Mouse (Mus musculus): ENCODE measurements around the gene Mgst3. TPM values are rescaled to one million over a fixed set of nuclear protein-coding genes. Genes with fewer than 3 reads are reported as not detected.

Gene Mgst3
- polyA plus RNA-seq, 2 experiments, result 45.7 to 59.6 TPM

GRCm38 (mm10) chr1:167369905-167370304, 23.7 kb downstream of the Mgst3 start:
- H3K27me3 ChIP-seq (ENCODE audit: control insufficient read depth, insufficient read depth, low read length), result no peaks in the 10 kb centered on the region
- no peak for TF ChIP-seq POLR2A (IDR thresholded peaks at IDR 0.05; ENCODE audit: borderline replicate concordance, extremely low read depth, insufficient read depth, insufficient read length)
- no peak overlapping the region for H3K4me3 ChIP-seq (replicated peaks; ENCODE audit: low read length)
- WGBS, result 9% methylated on average over 7 of the region's 7 CpGs
- no peak overlapping the region for H3K9ac ChIP-seq (ENCODE audit: low read depth, low read length, severe bottlenecking)
- H3K36me3 ChIP-seq (ENCODE audit: control insufficient read depth, insufficient read depth, low read length), result peaks cover 33% of the 10 kb centered on the region
- H3K9me3 ChIP-seq (ENCODE audit: control insufficient read depth, low read length), result no peaks in the 10 kb centered on the region
- DNase-seq (ENCODE audit: low spot score), result peak; percentile 90
- peak; percentile 53; the same call in 1 of the 2 replicates for ATAC-seq (ENCODE audit: low FRiP score, low read depth)
- no peaks in the 10 kb centered on the region for H3K4me1 ChIP-seq (ENCODE audit: control insufficient read depth, insufficient read depth, low read length)
- no peak overlapping the region for H3K4me2 ChIP-seq (replicated peaks; ENCODE audit: low read depth, low read length, severe bottlenecking)
- no peak overlapping the region for H3K27ac ChIP-seq (replicated peaks; ENCODE audit: low read depth, low read length)

- DNase-seq (ENCODE audit: low spot score) (no peak), ATAC-seq (ENCODE audit: low FRiP score, low read depth) (no peak)
- Histone ChIP-seq H3K27me3 (ENCODE audit: control insufficient read depth, insufficient read depth, low read length) (no peaks in the 10 kb centered on the region), H3K4me1 (ENCODE audit: control insufficient read depth, insufficient read depth, low read length) (no peaks in the 10 kb centered on the region), H3K36me3 (ENCODE audit: control insufficient read depth, insufficient read depth, low read length) (peaks cover 43% of the 10 kb centered on the region), H3K4me3 (replicated peaks; ENCODE audit: low read length) (no peak overlapping the region), H3K27ac (replicated peaks; ENCODE audit: low read depth, low read length) (no peak overlapping the region), H3K9me3 (ENCODE audit: control insufficient read depth, low read length) (no peaks in the 10 kb centered on the region), H3K9ac (ENCODE audit: low read depth, low read length, severe bottlenecking) (no peak overlapping the region), H3K4me2 (replicated peaks; ENCODE audit: low read depth, low read length, severe bottlenecking) (no peak overlapping the region)
- no peak for TF ChIP-seq POLR2A (IDR thresholded peaks at IDR 0.05; ENCODE audit: borderline replicate concordance, extremely low read depth, insufficient read depth, insufficient read length)
- 80% methylated on average over 7 of the region's 7 CpGs for whole genome bisulfite sequencing
Observed at GRCm38 (mm10) chr1:167368513-167368912, 25.1 kb downstream of the Mgst3 start.

- no peak for TF ChIP-seq POLR2A (IDR thresholded peaks at IDR 0.05; ENCODE audit: borderline replicate concordance, extremely low read depth, insufficient read depth, insufficient read length)
Observed at GRCm38 (mm10) chr1:167368018-167368417, 25.6 kb downstream of the Mgst3 start.

GRCm38 (mm10) chr1:167366621-167367020, 27.0 kb downstream of the Mgst3 start:
- H3K4me3 ChIP-seq (replicated peaks; ENCODE audit: low read length), result no peak overlapping the region
- H3K4me2 ChIP-seq (replicated peaks; ENCODE audit: low read depth, low read length, severe bottlenecking), result no peak overlapping the region
- no peaks in the 10 kb centered on the region for H3K27me3 ChIP-seq (ENCODE audit: control insufficient read depth, insufficient read depth, low read length)
- no peak for TF ChIP-seq POLR2A (IDR thresholded peaks at IDR 0.05; ENCODE audit: borderline replicate concordance, extremely low read depth, insufficient read depth, insufficient read length)
- DNase-seq (ENCODE audit: low spot score), result no peak
- H3K4me1 ChIP-seq (ENCODE audit: control insufficient read depth, insufficient read depth, low read length), result no peaks in the 10 kb centered on the region
- WGBS, result 87% methylated on average over 6 of the region's 6 CpGs
- H3K9me3 ChIP-seq (ENCODE audit: control insufficient read depth, low read length), result no peaks in the 10 kb centered on the region
- H3K27ac ChIP-seq (replicated peaks; ENCODE audit: low read depth, low read length), result no peak overlapping the region
- peaks cover 43% of the 10 kb centered on the region for H3K36me3 ChIP-seq (ENCODE audit: control insufficient read depth, insufficient read depth, low read length)
- no peak for ATAC-seq (ENCODE audit: low FRiP score, low read depth)
- H3K9ac ChIP-seq (ENCODE audit: low read depth, low read length, severe bottlenecking), result no peak overlapping the region

More at GRCm38 (mm10) chr1:167368018-167368417, 25.6 kb downstream of the Mgst3 start:
- Histone ChIP-seq H3K4me2 (replicated peaks; ENCODE audit: low read depth, low read length, severe bottlenecking) (no peak overlapping the region), H3K9me3 (ENCODE audit: control insufficient read depth, low read length) (no peaks in the 10 kb centered on the region), H3K9ac (ENCODE audit: low read depth, low read length, severe bottlenecking) (no peak overlapping the region), H3K27ac (replicated peaks; ENCODE audit: low read depth, low read length) (no peak overlapping the region), H3K4me1 (ENCODE audit: control insufficient read depth, insufficient read depth, low read length) (no peaks in the 10 kb centered on the region), H3K36me3 (ENCODE audit: control insufficient read depth, insufficient read depth, low read length) (peaks cover 43% of the 10 kb centered on the region), H3K27me3 (ENCODE audit: control insufficient read depth, insufficient read depth, low read length) (no peaks in the 10 kb centered on the region), H3K4me3 (replicated peaks; ENCODE audit: low read length) (no peak overlapping the region)
- 91% methylated on average over 4 of the region's 4 CpGs for WGBS
- DNase-seq (ENCODE audit: low spot score) (no peak), ATAC-seq (ENCODE audit: low FRiP score, low read depth) (no peak)

- Histone ChIP-seq H3K36me3 (ENCODE audit: control insufficient read depth, insufficient read depth, low read length) (peaks cover 49% of the 10 kb centered on the region), H3K4me1 (ENCODE audit: control insufficient read depth, insufficient read depth, low read length) (no peaks in the 10 kb centered on the region), H3K27me3 (ENCODE audit: control insufficient read depth, insufficient read depth, low read length) (no peaks in the 10 kb centered on the region), H3K27ac (replicated peaks; ENCODE audit: low read depth, low read length) (no peak overlapping the region), H3K4me3 (replicated peaks; ENCODE audit: low read length) (no peak overlapping the region), H3K9ac (ENCODE audit: low read depth, low read length, severe bottlenecking) (no peak overlapping the region), H3K4me2 (replicated peaks; ENCODE audit: low read depth, low read length, severe bottlenecking) (no peak overlapping the region), H3K9me3 (ENCODE audit: control insufficient read depth, low read length) (no peaks in the 10 kb centered on the region)
- no peak for TF ChIP-seq POLR2A (IDR thresholded peaks at IDR 0.05; ENCODE audit: borderline replicate concordance, extremely low read depth, insufficient read depth, insufficient read length)
- DNase-seq (ENCODE audit: low spot score) (no peak), ATAC-seq (ENCODE audit: low FRiP score, low read depth) (no peak)
- WGBS, result 91% methylated on average over 7 of the region's 7 CpGs
Observed at GRCm38 (mm10) chr1:167365808-167366207, 27.8 kb downstream of the Mgst3 start.

- Histone ChIP-seq H3K4me2 (replicated peaks; ENCODE audit: low read depth, low read length, severe bottlenecking) (no peak overlapping the region), H3K9ac (ENCODE audit: low read depth, low read length, severe bottlenecking) (no peak overlapping the region), H3K9me3 (ENCODE audit: control insufficient read depth, low read length) (no peaks in the 10 kb centered on the region), H3K36me3 (ENCODE audit: control insufficient read depth, insufficient read depth, low read length) (peaks cover 49% of the 10 kb centered on the region), H3K27me3 (ENCODE audit: control insufficient read depth, insufficient read depth, low read length) (no peaks in the 10 kb centered on the region), H3K4me3 (replicated peaks; ENCODE audit: low read length) (no peak overlapping the region), H3K27ac (replicated peaks; ENCODE audit: low read depth, low read length) (no peak overlapping the region), H3K4me1 (ENCODE audit: control insufficient read depth, insufficient read depth, low read length) (no peaks in the 10 kb centered on the region)
- WGBS, result 58% methylated on average over 5 of the region's 5 CpGs
- ATAC-seq (ENCODE audit: low FRiP score, low read depth), result no peak
- no peak for DNase-seq (ENCODE audit: low spot score)
- TF ChIP-seq POLR2A (IDR thresholded peaks at IDR 0.05; ENCODE audit: borderline replicate concordance, extremely low read depth, insufficient read depth, insufficient read length), result no peak
Observed at GRCm38 (mm10) chr1:167363322-167363721, 30.3 kb downstream of the Mgst3 start.

Measured in limb, embryonic 14.5 days (tissue).